Mouse (Mus musculus) heart, adult 2 months (tissue): ENCODE measurements around the gene Cacna1c.

Experiments
- CTCF ChIP-seq: fragments of 200-600 bp; IDR thresholded peaks from 2 replicates; pipeline ENCODE4 v1.8.1; 2022; ENCODE audit warnings: antibody characterized with exemption, mild to moderate bottlenecking, moderate library complexity
- POLR2A ChIP-seq: fragments of 200-500 bp; IDR thresholded peaks from 2 replicates; pipeline ENCODE4 v1.6.1; 2011; ENCODE audit warnings: mild to moderate bottlenecking, low read depth, low read length, control low read depth; ENCODE audit not compliant: insufficient read depth

DNA sequence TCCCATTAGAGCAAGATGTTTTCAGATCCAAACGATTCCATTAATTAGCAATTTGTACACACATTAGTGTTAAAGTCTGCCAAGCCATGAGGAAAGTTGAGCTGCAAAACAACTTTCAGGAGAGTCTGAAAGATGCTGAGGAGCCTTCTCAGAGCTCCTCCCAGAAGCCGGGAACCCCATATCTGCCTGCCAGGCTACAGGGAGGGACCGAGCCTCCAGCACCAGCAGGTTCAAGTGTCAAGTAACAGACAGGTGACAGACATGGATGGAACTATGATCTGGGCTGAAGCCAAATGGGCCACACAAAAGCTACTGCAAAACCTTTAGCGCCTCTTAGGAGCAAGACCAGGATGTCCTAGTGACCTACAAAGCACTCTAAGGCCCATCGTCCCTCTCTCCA, 437.2 kb downstream of the Cacna1c start:
- TF ChIP-seq CTCF (no peak), POLR2A (no peak)
